Comparison of ENCODE assay signal across 21 mouse cellular contexts in genomic region chr10:116754940-116755339, GRCm38 (mm10).
"Had no signal": no experiment of that assay in that cellular context is flagged by ENCODE, and none has a peak within 500 bp of the region (broad histone marks: within the 10 kb centered on the region; RNA-seq: fewer than 3 reads in every experiment).

No protein-coding gene starts in this region.

- H3K36me3 ChIP-seq: midbrain, embryonic 10.5 days; midbrain, embryonic 12.5 days; neural tube, embryonic 13.5 days; neural tube, embryonic 15.5 days; stomach, embryonic 15.5 days had no signal

- H3K4me3 ChIP-seq: midbrain, embryonic 10.5 days; midbrain, embryonic 12.5 days; myocyte; neural tube, embryonic 13.5 days; neural tube, embryonic 15.5 days; stomach, embryonic 15.5 days had no signal

- H3K9me3 ChIP-seq: midbrain, embryonic 10.5 days; midbrain, embryonic 12.5 days; neural tube, embryonic 13.5 days; neural tube, embryonic 15.5 days; stomach, embryonic 15.5 days had no signal

- H3K9ac ChIP-seq: lung, embryonic 14.5 days; midbrain, embryonic 12.5 days; neural tube, embryonic 13.5 days; neural tube, embryonic 15.5 days; stomach, embryonic 15.5 days had no signal

- H3K4me1 ChIP-seq: midbrain, embryonic 10.5 days; midbrain, embryonic 12.5 days; stomach, embryonic 15.5 days had no signal

- DNase-seq: lung, adult 18-20 months; lung, embryonic 14.5 days; lung, postnatal 10 days; lung, postnatal 4 days; midbrain, embryonic 14.5 days; retina, postnatal 1 day; right cerebral cortex, adult 18-20 months; right cerebral cortex, postnatal 25 days; right cerebral cortex, postnatal 4 days; spleen, adult 18-20 months; thymus, adult 2 months; thymus, postnatal 25 days; thymus, postnatal 4 days had no signal

- H3K27me3 ChIP-seq: midbrain, embryonic 12.5 days; neural tube, embryonic 13.5 days; neural tube, embryonic 15.5 days; stomach, embryonic 15.5 days had no signal

- H3K27ac ChIP-seq: midbrain, embryonic 10.5 days; midbrain, embryonic 12.5 days; neural tube, embryonic 13.5 days; neural tube, embryonic 15.5 days; stomach, embryonic 15.5 days; stomach, postnatal 0 days had no signal

- ATAC-seq: midbrain, embryonic 16.5 days had no signal
